Mouse (Mus musculus) heart, embryonic 12.5 days (tissue): ENCODE results near the gene Fam227b. TPM values are rescaled to one million over a fixed set of nuclear protein-coding genes. Genes with fewer than 3 reads are reported as not detected.

ENCODE experiments used
- ATAC-seq: fragments of 200-750 bp; cut with Nextera tagmentation; 2 replicates; pipeline ENCODE4 v1.8.0; 2017; ENCODE audit warnings: moderate TSS enrichment, moderate library complexity; ENCODE audit not compliant: insufficient number of reproducible peaks, low FRiP score
- H3K27ac ChIP-seq: fragments of 300-500 bp; sonication (generic); 2 replicates; pipeline ENCODE4 v1.5.1; 2016; ENCODE audit warnings: mild to moderate bottlenecking, moderate library complexity; ENCODE audit not compliant: poor library complexity, severe bottlenecking
- H3K27me3 ChIP-seq: fragments of 300-500 bp; sonication (generic); replicated peaks from 2 replicates; pipeline ENCODE4 v1.6.1; 2016; ENCODE audit warnings: mild to moderate bottlenecking, moderate library complexity
- H3K36me3 ChIP-seq: fragments of 300-500 bp; sonication (generic); 2 replicates; pipeline ENCODE4 v1.6.1; 2016; ENCODE audit warnings: mild to moderate bottlenecking, moderate library complexity
- H3K4me1 ChIP-seq: fragments of 300-500 bp; sonication (generic); replicated peaks from 2 replicates; pipeline ENCODE4 v1.6.1; 2016; ENCODE audit warnings: mild to moderate bottlenecking
- H3K4me2 ChIP-seq: fragments of 300-500 bp; sonication (generic); 2 replicates; pipeline ENCODE4 v1.6.1; 2016; ENCODE audit warnings: mild to moderate bottlenecking, moderate library complexity
- H3K4me3 ChIP-seq: fragments of 300-500 bp; sonication (generic); 2 replicates; pipeline ENCODE4 v1.5.1; 2016; ENCODE audit warnings: mild to moderate bottlenecking
- H3K9ac ChIP-seq: fragments of 300-500 bp; sonication (generic); 2 replicates; pipeline ENCODE4 v1.6.1; 2016; ENCODE audit warnings: mild to moderate bottlenecking, moderate library complexity
- H3K9me3 ChIP-seq: fragments of 300-500 bp; sonication (generic); replicated peaks from 2 replicates; pipeline ENCODE4 v1.6.1; 2016; ENCODE audit warnings: mild to moderate bottlenecking, moderate library complexity
- WGBS: fragments of 180-500 bp; shearing (Covaris S2); methylation state at CpG from one replicate; pipeline ENCODE4 v1.1.7; 2016; 5-methylcytosine and 5-hydroxymethylcytosine counted together
- polyA plus RNA-seq: library from polyadenylated mRNA; unstranded; fragments of >200 nt; fragmentation: Nextera tagmentation; extraction: Ambion mirVana; gene quantifications from 2 replicates; pipeline ENCODE4 v1.2.1, GENCODE M21; 2016

Fam227b gene
- polyA plus RNA-seq: 0.12 TPM in 1 of 2 replicates, not detected in the other

DNA sequence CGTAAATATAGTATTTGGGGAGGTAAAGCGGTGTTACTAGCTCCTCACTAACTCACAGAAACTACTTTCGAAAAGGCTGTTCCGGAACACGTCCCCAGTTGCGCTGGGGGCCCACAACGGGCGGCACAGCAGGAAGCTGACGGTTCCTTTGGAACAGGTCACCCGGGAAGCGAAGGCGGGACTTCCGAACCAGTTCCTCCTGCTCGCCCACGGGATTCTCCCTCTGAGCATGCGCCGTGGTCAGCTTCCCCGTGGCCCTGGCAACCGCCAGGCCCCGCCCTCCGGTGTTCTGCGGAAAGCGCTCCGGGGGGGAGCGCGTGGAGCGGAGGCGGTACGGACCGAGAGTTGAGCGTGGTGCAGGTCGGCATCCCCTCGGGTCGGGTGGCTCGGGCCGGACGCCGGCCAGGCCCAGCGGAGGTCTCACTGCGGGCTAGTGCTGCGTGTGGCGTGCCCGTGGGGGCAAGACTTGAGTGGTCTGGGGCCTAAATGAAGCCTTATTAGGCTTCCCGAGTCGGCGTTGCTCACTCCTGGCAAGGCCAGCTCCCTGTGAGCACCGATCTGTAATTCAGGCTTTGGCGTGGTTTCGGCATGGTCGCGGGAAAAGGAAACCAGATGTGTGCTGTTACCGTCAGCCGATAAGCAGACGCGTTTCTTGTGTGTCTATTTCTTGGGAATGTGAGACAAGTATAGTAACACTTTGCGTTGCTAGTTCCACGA lies at the start of gene Fam227b, which contains the start of gene Dtwd1:
Fam227b (minus strand) TSS at position 150 of the 717 bp plus-strand sequence.
Dtwd1 (plus strand) TSS at position 287 of the 717 bp plus-strand sequence.
- Histone ChIP-seq H3K27me3 (no peaks in the 10 kb centered on the region), H3K4me2 (peak within 1 kb of the TSS; percentile 61), H3K27ac (peak within 1 kb of the TSS; percentile 84), H3K4me1 (peaks cover 3% of the 10 kb centered on the region; the same call in 1 of the 2 replicates), H3K36me3 (peaks cover 11% of the 10 kb centered on the region), H3K9ac (peak within 1 kb of the TSS; percentile 78), H3K4me3 (peak within 1 kb of the TSS; percentile 63), H3K9me3 (no peaks in the 10 kb centered on the region)
- ATAC-seq: peak; percentile 100
- under 1% methylated on average over 57 of the region's 57 CpGs for WGBS

DNA sequence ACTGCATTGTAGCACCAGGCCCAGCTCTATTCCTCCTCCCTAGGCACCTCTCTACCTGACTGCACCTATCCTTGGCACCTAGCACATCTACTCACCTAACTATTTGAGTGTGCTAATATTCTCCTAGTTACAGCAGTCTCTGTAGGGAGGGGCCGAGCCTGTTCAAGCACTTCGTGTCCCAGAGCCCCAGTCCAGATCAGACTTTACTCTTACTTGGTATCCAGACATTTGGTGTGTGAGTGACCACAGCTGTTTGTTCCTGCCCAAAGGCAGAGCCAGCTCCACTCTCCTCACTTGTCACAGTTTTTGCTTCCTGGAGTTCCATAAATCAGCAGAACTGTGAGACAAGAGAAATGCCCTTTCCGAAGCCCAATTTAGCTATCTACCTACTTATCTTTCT lies 47.2 kb upstream of the Fam227b start:
- 71% methylated on average over 3 of the region's 3 CpGs for WGBS
- ATAC-seq: no peak

DNA sequence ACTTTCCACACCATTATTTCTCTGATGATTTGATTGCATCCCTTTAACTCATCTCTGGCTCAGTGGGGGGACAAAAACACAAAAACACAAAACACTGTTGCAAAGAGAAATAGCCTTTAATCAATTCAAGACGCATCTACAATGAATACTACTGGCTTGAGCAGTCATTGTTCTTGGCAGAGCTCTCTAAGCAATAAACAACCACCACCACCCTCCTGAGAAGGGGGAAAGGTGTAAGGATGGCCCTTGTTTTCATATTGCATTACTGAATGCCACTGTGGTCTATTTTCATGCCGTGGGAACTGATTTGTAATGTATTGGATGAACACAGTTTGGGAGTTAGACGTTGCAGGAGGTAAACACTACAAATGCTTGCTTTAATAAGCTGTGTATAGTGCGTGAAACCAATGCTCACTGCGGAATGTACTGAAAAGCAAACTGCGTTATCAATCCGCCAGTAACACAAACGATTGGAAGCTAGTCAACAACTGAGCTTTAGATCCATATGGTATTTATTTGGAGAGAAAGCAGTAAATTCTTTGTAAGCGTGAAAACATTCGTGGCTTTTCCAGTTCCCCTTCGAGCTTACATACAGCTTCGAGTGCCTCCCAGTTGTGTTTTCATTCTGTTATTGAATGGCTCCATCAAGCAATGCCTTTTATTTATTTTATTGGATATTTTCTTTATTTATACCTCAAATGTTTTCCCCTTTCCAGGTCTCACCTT lies 44.0 kb upstream of the Fam227b start:
- Histone ChIP-seq H3K27me3 (no peaks in the 10 kb centered on the region), H3K9ac (no peak overlapping the region), H3K4me3 (no peak overlapping the region), H3K4me1 (no peaks in the 10 kb centered on the region), H3K9me3 (no peaks in the 10 kb centered on the region), H3K36me3 (no peaks in the 10 kb centered on the region), H3K4me2 (no peak overlapping the region), H3K27ac (no peak overlapping the region)
- WGBS: 80% methylated on average over 12 of the region's 12 CpGs
- ATAC-seq: no peak

More for the DNA sequence above, 47.2 kb upstream of the Fam227b start:
- Histone ChIP-seq H3K27me3 (no peaks in the 10 kb centered on the region), H3K4me3 (no peak overlapping the region), H3K9me3 (no peaks in the 10 kb centered on the region), H3K4me2 (no peak overlapping the region), H3K4me1 (no peaks in the 10 kb centered on the region), H3K9ac (no peak overlapping the region), H3K27ac (no peak overlapping the region), H3K36me3 (no peaks in the 10 kb centered on the region)

DNA sequence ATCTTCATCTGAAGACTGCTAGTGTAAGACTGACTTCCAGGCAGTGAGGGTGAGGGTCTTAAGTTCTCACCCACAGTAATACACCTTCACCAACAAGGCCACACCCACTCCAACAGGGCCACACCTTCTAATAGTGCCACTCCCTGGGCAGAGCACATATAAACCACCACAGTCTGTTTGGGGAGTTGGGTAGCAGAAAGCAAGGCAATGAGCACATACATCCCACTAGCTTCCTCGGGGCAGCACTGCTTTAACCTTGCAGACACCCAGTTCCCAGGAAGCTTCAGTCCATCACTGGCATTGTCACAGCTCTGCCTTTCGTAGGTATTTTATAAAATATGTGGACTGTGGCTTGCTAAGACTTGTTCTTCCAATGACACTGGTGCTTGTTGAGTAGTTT lies 40.3 kb upstream of the Fam227b start:
- ATAC-seq: no peak
- Histone ChIP-seq H3K36me3 (no peaks in the 10 kb centered on the region), H3K9me3 (no peaks in the 10 kb centered on the region), H3K27ac (no peak overlapping the region), H3K9ac (no peak overlapping the region), H3K4me1 (no peaks in the 10 kb centered on the region), H3K4me3 (no peak overlapping the region), H3K4me2 (no peak overlapping the region), H3K27me3 (no peaks in the 10 kb centered on the region)
- 69% methylated on average over 2 of the region's 2 CpGs for WGBS

DNA sequence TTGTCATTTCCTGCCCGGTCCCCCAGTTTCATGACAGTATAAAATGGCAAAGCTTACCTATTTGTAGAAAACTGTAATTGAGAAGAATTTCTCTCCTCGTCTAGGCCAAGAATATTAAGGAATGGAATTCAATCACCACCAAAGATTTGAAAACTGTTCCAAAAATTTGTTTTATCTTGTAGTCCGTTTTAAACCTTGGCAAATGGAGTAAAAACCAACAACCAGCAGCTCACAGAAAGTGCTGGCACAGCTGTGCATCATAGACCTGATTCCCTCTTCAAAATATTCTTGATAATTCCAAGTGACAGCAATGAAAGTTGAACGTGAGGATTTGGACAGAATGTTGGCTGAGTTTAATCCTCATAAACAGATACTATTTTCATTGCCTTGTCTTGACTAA lies 39.5 kb upstream of the Fam227b start:
- Histone ChIP-seq H3K4me1 (no peaks in the 10 kb centered on the region), H3K9me3 (no peaks in the 10 kb centered on the region), H3K36me3 (no peaks in the 10 kb centered on the region), H3K9ac (no peak overlapping the region), H3K4me3 (no peak overlapping the region), H3K27me3 (no peaks in the 10 kb centered on the region), H3K4me2 (no peak overlapping the region), H3K27ac (no peak overlapping the region)
- 69% methylated on average over 4 of the region's 4 CpGs for WGBS
- ATAC-seq: no peak

DNA sequence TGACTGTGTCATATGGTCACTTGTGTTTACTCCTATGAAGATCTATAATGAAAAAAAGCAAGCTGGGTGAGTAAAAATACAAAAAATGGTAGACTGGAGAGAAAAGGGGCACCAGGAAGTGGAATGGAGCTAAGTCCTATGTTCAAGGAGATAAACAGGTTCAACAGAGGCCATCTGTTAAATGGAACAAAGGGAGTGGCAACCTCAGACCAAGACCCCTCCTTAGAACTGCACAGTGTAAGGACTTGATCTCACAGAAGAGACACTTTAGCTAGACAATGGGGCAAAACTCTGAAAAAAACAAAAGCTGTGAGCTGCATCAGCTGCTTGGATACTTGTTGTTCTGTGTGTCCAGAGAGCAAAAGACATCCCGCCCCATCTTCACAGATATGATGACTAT lies 19.6 kb upstream of the Fam227b start:
- Histone ChIP-seq H3K4me3 (no peak overlapping the region), H3K27ac (no peak overlapping the region), H3K4me2 (no peak overlapping the region), H3K4me1 (no peaks in the 10 kb centered on the region), H3K27me3 (no peaks in the 10 kb centered on the region), H3K9me3 (0 out of 2 replicates have a peak, but pooled peaks cover 3% of the 10 kb centered on the region), H3K9ac (no peak overlapping the region), H3K36me3 (no peaks in the 10 kb centered on the region)
- 90% methylated on average over 1 of the region's 1 CpGs for WGBS
- ATAC-seq: no peak

DNA sequence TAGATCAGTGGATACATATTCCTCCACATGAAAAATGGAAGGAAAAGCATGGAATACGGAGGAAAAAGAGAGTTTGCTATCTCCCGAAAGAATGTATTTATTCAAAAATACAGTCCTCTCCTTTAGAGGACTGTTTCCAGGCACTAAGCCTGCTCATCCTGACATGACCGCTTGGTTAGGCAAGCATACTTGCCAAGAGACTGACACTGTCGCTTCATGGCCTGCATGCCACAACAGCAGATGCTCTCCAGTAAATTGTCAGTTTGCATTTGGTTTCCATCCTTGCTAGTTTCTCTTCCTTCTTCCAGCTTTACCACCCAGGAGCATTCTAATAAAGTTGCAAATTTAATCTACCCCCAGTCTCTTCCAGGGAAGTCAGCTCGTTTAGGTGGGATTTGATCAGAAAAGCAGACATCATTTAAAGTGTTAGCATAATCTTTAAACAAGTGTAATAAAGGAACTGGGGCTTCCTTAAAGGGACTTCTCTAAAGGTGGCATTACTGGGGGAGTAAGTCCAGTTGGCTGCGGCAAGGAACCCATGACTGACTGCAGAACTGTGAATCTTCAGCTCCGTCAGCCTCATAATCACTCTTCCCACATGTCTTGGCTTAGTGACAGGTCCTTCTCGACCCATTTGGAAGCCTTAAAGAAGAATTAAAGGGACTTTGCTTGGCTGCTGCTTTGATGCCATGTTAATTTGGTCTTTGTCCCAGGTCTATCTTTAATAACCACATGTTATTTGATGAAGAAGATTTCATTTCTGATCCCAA lies 15.2 kb upstream of the Fam227b start:
- Histone ChIP-seq H3K9ac (no peak overlapping the region), H3K4me2 (no peak overlapping the region), H3K4me1 (no peaks in the 10 kb centered on the region), H3K4me3 (no peak overlapping the region), H3K9me3 (no peaks in the 10 kb centered on the region), H3K36me3 (peaks cover 14% of the 10 kb centered on the region), H3K27me3 (no peaks in the 10 kb centered on the region), H3K27ac (no peak overlapping the region)
- WGBS: 85% methylated on average over 8 of the region's 8 CpGs
- ATAC-seq: no peak

DNA sequence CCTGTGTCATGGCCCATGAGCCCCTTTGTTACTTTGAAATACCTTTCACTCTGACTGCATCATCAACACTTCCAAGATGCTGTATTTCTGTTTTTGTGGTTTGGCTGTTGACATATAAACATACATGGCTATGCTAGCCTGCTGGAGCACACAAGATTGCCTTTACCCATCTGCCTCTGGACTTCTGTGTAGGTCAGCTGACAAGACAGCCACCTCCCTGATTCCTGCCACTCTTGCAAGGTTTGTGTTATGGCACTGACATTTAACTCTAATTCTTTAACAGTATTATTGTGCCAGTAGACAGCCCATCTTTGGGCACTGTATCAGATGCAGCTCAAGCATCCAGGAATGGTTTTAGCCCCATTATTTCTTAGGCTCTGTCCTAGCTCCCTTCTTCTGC lies 14.5 kb upstream of the Fam227b start:
- no peaks in the 10 kb centered on the region for H3K4me1 ChIP-seq
- H3K4me2 ChIP-seq: no peak overlapping the region
- H3K9me3 ChIP-seq: no peaks in the 10 kb centered on the region
- H3K36me3 ChIP-seq: peaks cover 21% of the 10 kb centered on the region
- H3K4me3 ChIP-seq: no peak overlapping the region
- H3K9ac ChIP-seq: no peak overlapping the region
- H3K27me3 ChIP-seq: no peaks in the 10 kb centered on the region
- no peak overlapping the region for H3K27ac ChIP-seq
- ATAC-seq: no peak

DNA sequence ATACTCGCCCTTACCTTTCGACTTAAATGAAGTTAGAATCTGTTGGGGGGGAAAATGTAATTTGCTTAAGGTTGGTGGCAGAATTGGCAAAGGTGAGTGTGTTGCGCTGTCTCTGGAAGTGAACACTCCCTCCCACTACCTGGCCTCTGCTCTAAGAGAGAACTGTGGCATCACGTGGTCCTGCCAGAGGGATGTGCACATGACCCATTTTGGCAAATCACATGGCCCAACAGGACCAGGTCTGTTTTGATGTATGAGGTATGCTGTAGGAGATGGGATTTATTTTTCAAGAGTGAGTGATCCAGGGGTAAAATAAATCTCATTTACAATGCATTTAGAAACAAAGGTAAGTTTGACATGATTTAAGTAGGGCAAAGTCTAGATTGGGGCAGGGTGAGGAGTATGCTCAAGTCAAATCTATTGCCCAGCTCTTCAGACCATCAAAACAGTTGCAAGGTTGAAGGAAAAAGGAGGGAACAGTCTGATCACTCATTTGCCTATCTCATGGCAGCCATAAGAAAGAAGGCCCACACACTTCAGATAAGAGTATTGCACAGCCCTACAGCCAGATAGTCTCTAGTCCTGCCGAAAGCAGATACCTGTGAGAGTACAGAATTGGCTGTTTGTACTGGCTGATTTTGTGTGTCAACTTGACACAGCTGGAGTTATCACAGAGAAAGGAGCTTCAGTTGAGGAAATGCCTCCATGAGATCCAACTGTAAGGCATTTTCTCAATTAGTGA lies 13.6 kb upstream of the Fam227b start:
- Histone ChIP-seq H3K36me3 (peaks cover 25% of the 10 kb centered on the region), H3K27ac (no peak overlapping the region), H3K4me3 (no peak overlapping the region), H3K4me1 (no peaks in the 10 kb centered on the region), H3K9me3 (no peaks in the 10 kb centered on the region), H3K4me2 (no peak overlapping the region), H3K9ac (no peak overlapping the region), H3K27me3 (no peaks in the 10 kb centered on the region)
- 76% methylated on average over 5 of the region's 5 CpGs for WGBS
- peak; percentile 88 for ATAC-seq

DNA sequence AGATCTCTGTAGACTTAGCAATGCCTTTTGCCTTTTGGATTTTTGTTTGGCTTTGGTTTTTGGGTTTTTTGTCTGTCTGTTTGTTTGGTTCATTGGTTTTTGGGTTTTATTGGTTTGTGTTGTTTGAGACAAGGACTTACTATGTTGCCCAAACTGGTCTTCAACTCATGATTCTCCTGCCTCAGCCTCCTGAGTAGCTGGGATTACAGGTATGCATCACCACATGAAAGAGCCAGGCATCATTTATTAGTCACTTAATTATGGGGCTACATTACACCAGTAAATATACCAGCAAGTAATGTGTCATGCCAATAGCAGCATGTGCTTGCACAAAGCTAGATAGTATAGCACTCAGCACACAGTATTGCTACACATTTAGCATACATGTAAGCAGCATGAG lies 4.1 kb downstream of the Fam227b start:
- Histone ChIP-seq H3K27me3 (no peaks in the 10 kb centered on the region), H3K9ac (no peak overlapping the region), H3K4me1 (no peaks in the 10 kb centered on the region), H3K9me3 (no peaks in the 10 kb centered on the region), H3K27ac (no peak overlapping the region), H3K4me2 (no peak overlapping the region), H3K4me3 (no peak overlapping the region), H3K36me3 (no peaks in the 10 kb centered on the region)
- no peak for ATAC-seq
